Mouse (Mus musculus): ENCODE measurements around the gene Cryl1. TPM values are rescaled to one million over a fixed set of nuclear protein-coding genes. Genes with fewer than 3 reads are reported as not detected.

Gene Cryl1
- total and polyA plus RNA-seq, 3 experiments = 5.6 to 12.4 (median 6.7) TPM

- Histone ChIP-seq H3K36me3 (ENCODE audit: control insufficient read depth, insufficient read depth, low read length) (no peaks in the 10 kb centered on the region; the same call in 1 of the 2 replicates), H3K9ac (ENCODE audit: low read depth, low read length) (no peak overlapping the region), H3K4me1 (ENCODE audit: control insufficient read depth, insufficient read depth, low read length) (no peaks in the 10 kb centered on the region), H3K27me3 (ENCODE audit: control insufficient read depth, insufficient read depth, low read length) (no peaks in the 10 kb centered on the region), H3K79me2 (replicated peaks; ENCODE audit: control insufficient read depth, insufficient read depth, low read length) (no peaks in the 10 kb centered on the region), H3K4me3 (no peak overlapping the region), H3K27ac (no peak overlapping the region)
- 95% methylated on average over 7 of the region's 7 CpGs for WGBS
- intact Hi-C loops (cut with DNase I) = no loop called here
- no peak for DNase-seq
- no peak for TF ChIP-seq CTCF (IDR thresholded peaks at IDR 0.05)
- TF ChIP-seq EP300 (IDR thresholded peaks at IDR 0.05; ENCODE audit: insufficient read depth, low read depth, low read length) = no peak
- TF ChIP-seq POLR2A (IDR thresholded peaks at IDR 0.05; ENCODE audit: insufficient read depth, low read depth, low read length) = no peak
Measured at GRCm38 (mm10) chr14:57351521-57352235, 46.7 kb downstream of the Cryl1 start.

DNA sequence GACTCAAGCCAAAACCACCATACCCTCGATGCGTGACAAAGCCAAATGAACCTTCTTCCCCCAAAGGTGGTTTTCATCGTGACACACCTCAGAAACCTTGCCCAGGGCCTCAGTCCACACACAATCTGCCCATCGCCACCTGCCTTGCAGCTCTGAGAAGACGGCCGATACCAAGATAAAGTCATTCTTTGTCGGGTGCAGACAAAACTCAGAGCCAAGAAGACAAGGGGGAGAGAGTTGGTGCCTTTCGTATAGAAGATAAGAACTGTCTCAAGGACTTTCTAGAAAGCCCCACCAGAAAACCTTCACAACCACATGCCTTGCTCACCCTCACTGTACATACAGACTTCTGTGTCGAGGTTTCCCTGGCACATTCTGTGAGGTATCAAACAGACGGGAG is 48.4 kb downstream of the Cryl1 start:
- Histone ChIP-seq H3K4me3 (no peak overlapping the region), H3K9ac (ENCODE audit: low read depth, low read length) (no peak overlapping the region), H3K79me2 (replicated peaks; ENCODE audit: control insufficient read depth, insufficient read depth, low read length) (no peaks in the 10 kb centered on the region), H3K36me3 (ENCODE audit: control insufficient read depth, insufficient read depth, low read length) (no peaks in the 10 kb centered on the region; the same call in 1 of the 2 replicates), H3K27ac (no peak overlapping the region), H3K27me3 (ENCODE audit: control insufficient read depth, insufficient read depth, low read length) (no peaks in the 10 kb centered on the region), H3K4me1 (ENCODE audit: control insufficient read depth, insufficient read depth, low read length) (peaks cover 3% of the 10 kb centered on the region)
- WGBS = 72% methylated on average over 10 of the region's 10 CpGs
- no peak for DNase-seq
- TF ChIP-seq EP300 (IDR thresholded peaks at IDR 0.05; ENCODE audit: insufficient read depth, low read depth, low read length) (no peak), POLR2A (IDR thresholded peaks at IDR 0.05; ENCODE audit: insufficient read depth, low read depth, low read length) (no peak), CTCF (IDR thresholded peaks at IDR 0.05) (no peak)
- intact Hi-C loops (cut with DNase I) = loop anchor here (5.0 kb wide), 1 partner anchor 243 kb away; no protein-coding TSS in a partner anchor

DNA sequence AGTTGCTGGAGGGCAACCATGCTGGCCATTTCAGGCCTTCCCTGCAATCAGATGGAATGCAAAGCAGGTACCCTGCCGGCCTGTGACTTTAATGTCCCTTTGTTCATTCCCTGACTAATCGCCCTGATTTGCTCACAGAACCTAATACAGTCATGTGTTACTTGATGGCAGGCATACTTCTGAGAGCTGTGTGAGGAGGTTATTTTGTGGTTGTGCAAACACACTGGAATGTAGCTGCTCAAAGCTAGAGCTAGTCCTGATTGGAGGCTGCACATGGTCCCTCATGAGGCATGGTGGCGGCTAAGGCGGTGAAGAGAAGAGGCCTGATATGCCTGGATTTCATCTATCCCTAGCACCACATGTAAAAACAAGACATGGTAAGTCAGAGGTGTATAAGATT is 50.2 kb downstream of the Cryl1 start:
- Histone ChIP-seq H3K27ac (no peak overlapping the region), H3K9ac (ENCODE audit: low read depth, low read length) (no peak overlapping the region), H3K27me3 (ENCODE audit: control insufficient read depth, insufficient read depth, low read length) (no peaks in the 10 kb centered on the region), H3K4me1 (ENCODE audit: control insufficient read depth, insufficient read depth, low read length) (peaks cover 3% of the 10 kb centered on the region), H3K79me2 (replicated peaks; ENCODE audit: control insufficient read depth, insufficient read depth, low read length) (no peaks in the 10 kb centered on the region), H3K36me3 (ENCODE audit: control insufficient read depth, insufficient read depth, low read length) (no peaks in the 10 kb centered on the region; the same call in 1 of the 2 replicates), H3K4me3 (no peak overlapping the region)
- TF ChIP-seq POLR2A (IDR thresholded peaks at IDR 0.05; ENCODE audit: insufficient read depth, low read depth, low read length) (no peak), CTCF (IDR thresholded peaks at IDR 0.05) (no peak), EP300 (IDR thresholded peaks at IDR 0.05; ENCODE audit: insufficient read depth, low read depth, low read length) (no peak)
- 83% methylated on average over 4 of the region's 4 CpGs for WGBS
- no peak for DNase-seq
- intact Hi-C loops (cut with DNase I) = loop anchor here (5.0 kb wide), 1 partner anchor 241 kb away; no protein-coding TSS in a partner anchor

- H3K27ac ChIP-seq = no peak overlapping the region
- no peak overlapping the region for H3K4me3 ChIP-seq
- H3K9ac ChIP-seq (ENCODE audit: low read depth, low read length) = no peak overlapping the region
- H3K4me1 ChIP-seq (ENCODE audit: control insufficient read depth, insufficient read depth, low read length) = peaks cover 5% of the 10 kb centered on the region
- no peaks in the 10 kb centered on the region for H3K36me3 ChIP-seq (ENCODE audit: control insufficient read depth, insufficient read depth, low read length)
- 100% methylated on average over 3 of the region's 3 CpGs for WGBS
- no peaks in the 10 kb centered on the region for H3K79me2 ChIP-seq (replicated peaks; ENCODE audit: control insufficient read depth, insufficient read depth, low read length)
- intact Hi-C loops (cut with DNase I) = loop anchor here (5.0 kb wide), 1 partner anchor 239 kb away; no protein-coding TSS in a partner anchor
- H3K27me3 ChIP-seq (ENCODE audit: control insufficient read depth, insufficient read depth, low read length) = no peaks in the 10 kb centered on the region
- no peak for DNase-seq
- peak; percentile 19; the same call in 1 of the 2 replicates for TF ChIP-seq CTCF (IDR thresholded peaks at IDR 0.05)
- no peak for TF ChIP-seq EP300 (IDR thresholded peaks at IDR 0.05; ENCODE audit: insufficient read depth, low read depth, low read length)
Measured at GRCm38 (mm10) chr14:57346135-57346534, 52.2 kb downstream of the Cryl1 start.

GRCm38 (mm10) chr14:57344781-57345492 is 53.4 kb downstream of the Cryl1 start:
- H3K27ac ChIP-seq = peak overlapping the region; percentile 30; the same call in 1 of the 2 replicates
- TF ChIP-seq POLR2A (IDR thresholded peaks at IDR 0.05; ENCODE audit: insufficient read depth, low read depth, low read length) = 0 out of 2 replicates have a peak, but pooled peaks have one; percentile 20
- no peak for TF ChIP-seq CTCF (IDR thresholded peaks at IDR 0.05)
- H3K4me3 ChIP-seq = peak overlapping the region; percentile 37; the same call in 1 of the 2 replicates
- H3K36me3 ChIP-seq (ENCODE audit: control insufficient read depth, insufficient read depth, low read length) = no peaks in the 10 kb centered on the region
- peak overlapping the region; percentile 22; the same call in 1 of the 2 replicates for H3K9ac ChIP-seq (ENCODE audit: low read depth, low read length)
- peaks cover 5% of the 10 kb centered on the region for H3K4me1 ChIP-seq (ENCODE audit: control insufficient read depth, insufficient read depth, low read length)
- H3K79me2 ChIP-seq (replicated peaks; ENCODE audit: control insufficient read depth, insufficient read depth, low read length) = no peaks in the 10 kb centered on the region
- intact Hi-C loops (cut with DNase I) = loop anchor here (5.0 kb wide), 1 partner anchor 238 kb away; no protein-coding TSS in a partner anchor
- WGBS = 36% methylated on average over 25 of the region's 25 CpGs
- H3K27me3 ChIP-seq (ENCODE audit: control insufficient read depth, insufficient read depth, low read length) = no peaks in the 10 kb centered on the region
- peak; percentile 26 to 28 for DNase-seq
